Mouse (Mus musculus) olfactory bulb, adult 2 months (tissue): Measurements from ENCODE around the gene Thsd4.

Experiments
- CTCF ChIP-seq: fragments of 200-500 bp; IDR thresholded peaks from 2 replicates; pipeline ENCODE4 v1.5.1; 2012; ENCODE audit warnings: low read depth, mild to moderate bottlenecking, low read length, moderate library complexity; ENCODE audit not compliant: insufficient read depth
- POLR2A ChIP-seq: fragments of 200-500 bp; IDR thresholded peaks from 2 replicates; pipeline ENCODE4 v1.6.1; 2012; ENCODE audit warnings: mild to moderate bottlenecking, low read depth, low read length, moderate library complexity; ENCODE audit not compliant: insufficient read depth

GRCm38 (mm10) chr9:60527836-60528235 lies 6.0 kb upstream of the Thsd4 start:
- TF ChIP-seq CTCF (no peak), POLR2A (no peak)
